Mouse (Mus musculus) G1E (cell line): ENCODE measurements at regions not wholly inside any gene's neighbourhood (a gene's known extent, or its start where the extent isn't known, plus 50 kb on each side); places are given as distances from the start of the nearest gene placed in this dataset.

Experiments used
- ATAC-seq: 2 replicates; pipeline ENCODE4 v1.8.0; 2016; ENCODE audit warnings: mild to moderate bottlenecking; ENCODE audit not compliant: insufficient number of reproducible peaks, poor library complexity, low FRiP score, severe bottlenecking; ENCODE audit errors: extremely low read depth
- DNase-seq: peaks from one replicate; pipeline ENCODE4 v3.0.0; 2012; ENCODE audit warnings: low spot score
- H3K27me3 ChIP-seq: 2 replicates; pipeline ENCODE4 v1.6.1; 2012; ENCODE audit warnings: mild to moderate bottlenecking, low read length, inconsistent platforms; ENCODE audit not compliant: insufficient read depth
- H3K36me3 ChIP-seq: replicated peaks from 2 replicates; pipeline ENCODE3; 2012; ENCODE audit warnings: mild to moderate bottlenecking, inconsistent platforms
- H3K4me1 ChIP-seq: 2 replicates; pipeline ENCODE4 v1.6.1; 2012; ENCODE audit warnings: low read depth, low read length, inconsistent platforms, mixed read lengths; ENCODE audit not compliant: insufficient read depth
- H3K4me3 ChIP-seq: 2 replicates; pipeline ENCODE4 v1.5.1; 2012; ENCODE audit warnings: low read depth, mild to moderate bottlenecking, inconsistent platforms, low read length, moderate library complexity, mixed read lengths
- H3K9me3 ChIP-seq: replicated peaks from 2 replicates; pipeline ENCODE4 v1.6.1; 2012; ENCODE audit warnings: inconsistent platforms
- CTCF ChIP-seq: IDR thresholded peaks from 2 replicates; pipeline ENCODE4 v1.5.1; 2012; ENCODE audit warnings: low read depth, low read length, inconsistent platforms, mixed read lengths
- GATA1 ChIP-seq: IDR thresholded peaks from 2 replicates; pipeline ENCODE4 v1.6.1; 2012; ENCODE audit warnings: borderline replicate concordance, low read length, inconsistent platforms, mixed read lengths
- GATA2 ChIP-seq: IDR thresholded peaks from 2 replicates; pipeline ENCODE4 v1.6.1; 2012; ENCODE audit warnings: low read depth, low read length, inconsistent platforms, borderline replicate concordance
- POLR2AphosphoS5 ChIP-seq: IDR thresholded peaks from 2 replicates; pipeline ENCODE4 v1.6.1; 2012; ENCODE audit warnings: low read depth, low read length, inconsistent platforms; ENCODE audit not compliant: insufficient replicate concordance
- TAL1 ChIP-seq: conservative IDR thresholded peaks from 2 replicates; pipeline ENCODE4 v1.6.1; 2012; ENCODE audit warnings: low read depth, low read length, inconsistent platforms, mixed read lengths

DNA sequence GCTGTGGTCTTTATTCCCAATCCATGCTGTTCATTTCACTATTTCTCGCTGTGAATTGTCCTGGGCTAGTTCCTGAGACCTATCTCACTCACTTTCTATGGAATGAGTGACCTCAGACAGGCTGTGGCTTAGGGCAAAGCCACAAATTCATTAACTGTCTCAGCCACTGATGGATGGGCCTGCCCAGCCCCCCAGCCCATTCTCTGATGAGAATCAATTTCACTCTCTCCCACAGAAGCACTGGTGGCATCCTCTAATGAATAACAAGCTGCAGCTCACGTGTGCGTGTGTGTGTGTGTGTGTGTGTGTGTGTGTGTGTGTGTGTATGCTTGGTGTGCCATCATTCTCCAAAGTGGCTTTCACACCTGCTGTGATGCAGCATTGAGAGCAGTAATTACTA, 2149.3 kb upstream of the Lrrc6 start:
- Histone ChIP-seq H3K36me3 (no peaks in the 10 kb centered on the region), H3K4me3 (no peak overlapping the region), H3K4me1 (no peaks in the 10 kb centered on the region), H3K27me3 (no peaks in the 10 kb centered on the region), H3K9me3 (0 out of 2 replicates have a peak, but pooled peaks cover 3% of the 10 kb centered on the region)
- no peak for ATAC-seq
- no peak for TF ChIP-seq TAL1
- TF ChIP-seq POLR2AphosphoS5, result no peak
- TF ChIP-seq GATA1, result no peak
- TF ChIP-seq CTCF, result no peak
- no peak for TF ChIP-seq GATA2
- DNase-seq, result no peak

DNA sequence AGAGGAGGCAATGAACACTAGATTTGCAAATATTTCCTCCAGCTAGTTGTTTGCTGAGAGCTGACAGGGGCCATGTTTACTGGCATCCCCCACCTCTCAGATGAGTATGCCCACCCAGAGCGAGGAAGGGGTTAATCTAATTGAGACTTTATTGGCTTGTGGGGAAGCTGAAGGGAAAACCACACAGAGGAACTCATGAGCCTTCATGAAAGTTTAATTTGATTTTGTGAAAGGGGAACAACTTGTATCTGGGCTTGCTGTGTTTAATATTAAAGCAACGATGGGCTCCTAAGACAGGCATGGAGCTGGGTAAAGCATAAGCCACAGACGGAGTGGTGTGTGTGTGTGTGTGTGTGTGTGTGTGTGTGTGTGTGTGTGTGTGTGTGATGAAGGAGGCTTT, 2146.2 kb upstream of the Lrrc6 start:
- no peak for DNase-seq
- Histone ChIP-seq H3K27me3 (no peaks in the 10 kb centered on the region), H3K36me3 (no peaks in the 10 kb centered on the region), H3K9me3 (peaks cover 16% of the 10 kb centered on the region), H3K4me3 (no peak overlapping the region), H3K4me1 (no peaks in the 10 kb centered on the region)
- no peak for ATAC-seq
- TF ChIP-seq POLR2AphosphoS5, result no peak
- TF ChIP-seq GATA1, result no peak
- TF ChIP-seq GATA2, result no peak
- no peak for TF ChIP-seq TAL1
- TF ChIP-seq CTCF, result no peak

DNA sequence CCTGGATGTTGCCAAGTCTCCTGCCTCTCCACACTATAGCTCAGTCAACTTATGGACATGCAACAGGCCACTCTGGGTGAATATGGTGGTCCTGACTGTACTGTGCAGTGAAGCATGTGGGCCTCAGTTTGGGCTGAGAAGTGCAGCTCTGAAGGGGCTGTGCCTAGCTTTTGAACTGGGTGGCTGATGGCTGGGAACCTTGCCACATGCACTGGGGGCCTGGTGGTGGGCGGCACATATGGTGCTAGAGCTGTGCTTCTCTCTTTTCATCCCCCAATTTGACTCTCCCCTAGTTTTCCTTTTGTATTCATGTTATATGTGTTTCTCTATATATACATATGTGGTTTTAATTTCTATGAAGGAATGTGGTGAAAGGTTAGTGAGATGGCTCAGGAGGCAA, 2144.2 kb upstream of the Lrrc6 start:
- ATAC-seq, result no peak
- no peak for DNase-seq
- peaks cover 13% of the 10 kb centered on the region for H3K9me3 ChIP-seq
- TF ChIP-seq GATA1, result no peak
- TF ChIP-seq POLR2AphosphoS5, result no peak
- no peak for TF ChIP-seq CTCF
- no peaks in the 10 kb centered on the region for H3K27me3 ChIP-seq
- no peak overlapping the region for H3K4me3 ChIP-seq
- H3K36me3 ChIP-seq, result no peaks in the 10 kb centered on the region
- no peaks in the 10 kb centered on the region for H3K4me1 ChIP-seq

DNA sequence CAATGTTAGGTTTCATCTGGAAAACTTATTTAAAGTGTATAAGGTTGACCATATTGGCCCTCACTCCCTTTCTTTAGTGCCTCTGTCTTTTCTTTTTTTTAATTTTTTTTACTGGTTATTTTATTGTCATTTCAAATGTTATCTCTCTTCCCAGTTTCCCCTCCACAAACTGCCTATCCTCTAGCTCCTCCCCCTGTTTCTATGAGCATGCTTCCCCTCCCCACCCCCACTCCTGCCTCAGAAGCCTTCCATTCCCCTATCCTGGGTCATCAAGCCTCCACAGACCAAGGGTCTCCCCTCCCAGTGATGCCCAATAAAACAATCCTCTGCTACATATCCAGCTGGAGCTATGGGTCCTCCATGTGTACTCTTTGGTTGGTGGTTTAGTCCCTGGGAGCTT, 2134.9 kb upstream of the Lrrc6 start:
- Histone ChIP-seq H3K4me1 (no peaks in the 10 kb centered on the region), H3K27me3 (no peaks in the 10 kb centered on the region), H3K9me3 (no peaks in the 10 kb centered on the region), H3K4me3 (no peak overlapping the region), H3K36me3 (no peaks in the 10 kb centered on the region)
- ATAC-seq (no peak), DNase-seq (no peak)
- TF ChIP-seq GATA2, result no peak
- no peak for TF ChIP-seq TAL1
- no peak for TF ChIP-seq GATA1
- no peak for TF ChIP-seq POLR2AphosphoS5
- no peak for TF ChIP-seq CTCF

DNA sequence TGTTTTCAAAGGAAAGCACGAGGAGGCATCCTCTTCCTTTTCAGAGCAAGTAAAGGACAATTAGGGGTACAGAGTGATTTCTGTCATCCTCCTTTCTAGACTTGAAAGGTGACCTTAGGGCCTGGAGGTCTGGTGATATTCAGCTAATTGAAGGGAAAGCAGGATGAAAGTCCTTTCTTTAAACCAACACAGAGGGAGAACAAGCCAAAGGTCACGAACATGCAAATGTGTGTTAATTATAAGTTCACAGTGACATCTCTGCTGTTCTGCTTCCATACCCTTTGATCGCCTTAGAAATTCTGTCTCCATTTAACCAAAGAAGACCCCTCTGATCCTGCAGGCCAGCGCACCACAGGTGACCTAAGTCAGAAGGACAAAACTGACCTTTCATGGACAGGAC, 2126.3 kb upstream of the Lrrc6 start:
- H3K9me3 ChIP-seq, result 0 out of 2 replicates have a peak, but pooled peaks cover 2% of the 10 kb centered on the region
- DNase-seq, result no peak
- no peaks in the 10 kb centered on the region for H3K36me3 ChIP-seq
- no peaks in the 10 kb centered on the region for H3K27me3 ChIP-seq
- H3K4me1 ChIP-seq, result no peaks in the 10 kb centered on the region
- no peak for ATAC-seq
- H3K4me3 ChIP-seq, result no peak overlapping the region
- TF ChIP-seq CTCF (no peak), GATA2 (no peak), POLR2AphosphoS5 (no peak), TAL1 (no peak), GATA1 (no peak)

DNA sequence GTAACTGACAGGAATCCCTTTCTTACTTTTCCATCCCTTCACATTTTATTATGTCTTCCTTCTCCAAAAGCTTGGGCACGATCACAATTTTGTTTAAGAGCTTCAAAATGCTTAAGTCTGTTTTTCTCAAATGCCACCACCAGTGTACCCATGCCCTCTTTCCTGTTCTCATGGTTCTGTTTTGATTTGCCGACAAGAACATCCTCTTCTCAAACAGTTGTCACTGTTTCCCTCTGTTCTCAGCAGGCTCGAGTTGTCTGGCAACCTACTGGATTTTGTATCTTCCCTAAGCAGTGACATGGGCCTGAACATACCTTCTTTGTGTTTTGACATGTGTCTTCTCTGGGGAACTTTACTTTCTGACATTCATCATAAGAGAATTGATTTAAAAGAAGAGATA, 2124.1 kb upstream of the Lrrc6 start:
- H3K4me1 ChIP-seq, result no peaks in the 10 kb centered on the region
- DNase-seq (no peak), ATAC-seq (no peak)
- H3K36me3 ChIP-seq, result no peaks in the 10 kb centered on the region
- TF ChIP-seq TAL1, result no peak
- no peak for TF ChIP-seq GATA1
- TF ChIP-seq GATA2, result no peak
- no peaks in the 10 kb centered on the region for H3K27me3 ChIP-seq
- 0 out of 2 replicates have a peak, but pooled peaks cover 2% of the 10 kb centered on the region for H3K9me3 ChIP-seq
- H3K4me3 ChIP-seq, result no peak overlapping the region
